ENCODE assay signal across 9 mouse cellular contexts in genomic region chr12:112490444-112490939, GRCm38 (mm10). TPM values are rescaled to one million over a fixed set of nuclear protein-coding genes. Genes with fewer than 3 reads are reported as not detected.
DNase-seq lines count a peak whose midpoint lies in the region; ATAC-seq and TF ChIP-seq lines count a peak whose summit lies in the region.
"Had no signal": no experiment of that assay in that cellular context is flagged by ENCODE, and none has a peak within 500 bp of the region (broad histone marks: within the 10 kb centered on the region; RNA-seq: fewer than 3 reads in every experiment).

No protein-coding gene starts in this region.

- DNase-seq in embryo, embryonic 10.5 days (ENCODE audit: low spot score) = peak; percentile 22
- DNase-seq in embryo, embryonic 10 days (ENCODE audit: low spot score) = no peak
- DNase-seq in fibroblast of lung, adult 2 months (ENCODE audit: low read depth) = peak; percentile 24
- no peak for DNase-seq in intestine, embryonic 14.5 days (ENCODE audit: low spot score)
- DNase-seq in lung, embryonic 14.5 days = peak; percentile 67
- DNase-seq in urinary bladder, postnatal 10 days (ENCODE audit: low spot score) = no peak
- DNase-seq in frontal cortex, postnatal 25 days (ENCODE audit: low spot score in 2 of 2) = no peak
- no peak for DNase-seq in frontal cortex, postnatal 36 days (ENCODE audit: low spot score in 2 of 2)

- peak; percentile 48 for TF ChIP-seq CTCF in lung, embryonic 14.5 days (IDR thresholded peaks at IDR 0.05; ENCODE audit: low read depth)

- no peaks in the 10 kb centered on the region for H3K36me3 ChIP-seq in intestine, embryonic 14.5 days (ENCODE audit: control insufficient read depth, insufficient read depth, low read length)
- no peaks in the 10 kb centered on the region for H3K36me3 ChIP-seq in lung, embryonic 14.5 days (ENCODE audit: insufficient read depth)
- H3K36me3 ChIP-seq: neural tube, embryonic 12.5 days had no signal

- H3K4me2 ChIP-seq in intestine, embryonic 14.5 days (ENCODE audit: low read length) = no peak overlapping the region
- no peak overlapping the region for H3K4me2 ChIP-seq in lung, embryonic 14.5 days
- H3K4me2 ChIP-seq: neural tube, embryonic 12.5 days had no signal

- no peak overlapping the region for H3K9ac ChIP-seq in intestine, embryonic 14.5 days (ENCODE audit: low read length)
- H3K9ac ChIP-seq in lung, embryonic 14.5 days = no peak overlapping the region
- H3K9ac ChIP-seq: neural tube, embryonic 12.5 days had no signal

- H3K9me3 ChIP-seq in intestine, embryonic 14.5 days (ENCODE audit: control insufficient read depth, low read length) = no peaks in the 10 kb centered on the region
- no peaks in the 10 kb centered on the region for H3K9me3 ChIP-seq in lung, embryonic 14.5 days (ENCODE audit: low read depth, low read length)
- H3K9me3 ChIP-seq: neural tube, embryonic 12.5 days had no signal

- H3K27me3 ChIP-seq in intestine, embryonic 14.5 days (replicated peaks; ENCODE audit: control insufficient read depth, insufficient read depth, low read length) = no peaks in the 10 kb centered on the region
- no peaks in the 10 kb centered on the region for H3K27me3 ChIP-seq in lung, embryonic 14.5 days (ENCODE audit: insufficient read depth, low read length)
- H3K27me3 ChIP-seq: neural tube, embryonic 12.5 days had no signal

- 8% methylated on average over 3 of the region's 3 CpGs for WGBS in intestine, embryonic 14.5 days
- WGBS in lung, embryonic 14.5 days = 10% methylated on average over 3 of the region's 3 CpGs

- no peak overlapping the region for H3K4me3 ChIP-seq in intestine, embryonic 14.5 days (ENCODE audit: low read depth, low read length)
- no peak overlapping the region for H3K4me3 ChIP-seq in lung, embryonic 14.5 days (ENCODE audit: low read depth, low read length)
- H3K4me3 ChIP-seq: neural tube, embryonic 12.5 days had no signal

- peak overlapping the region; percentile 24; the same call in 1 of the 2 replicates for H3K27ac ChIP-seq in intestine, embryonic 14.5 days (ENCODE audit: low read depth)
- peak overlapping the region; percentile 63; the same call in 1 of the 2 replicates for H3K27ac ChIP-seq in lung, embryonic 14.5 days (ENCODE audit: low read depth)
- H3K27ac ChIP-seq: neural tube, embryonic 12.5 days had no signal

- ATAC-seq in intestine, embryonic 14.5 days (replicated peaks; ENCODE audit: low FRiP score, low TSS enrichment, low read depth) = peak; percentile 73
- peak; percentile 61; the same call in 1 of the 2 replicates for ATAC-seq in lung, embryonic 14.5 days (ENCODE audit: insufficient read depth)

- peaks cover 19% of the 10 kb centered on the region for H3K4me1 ChIP-seq in intestine, embryonic 14.5 days (replicated peaks; ENCODE audit: control insufficient read depth, insufficient read depth, low read length)
- peaks cover 5% of the 10 kb centered on the region; the same call in 1 of the 2 replicates for H3K4me1 ChIP-seq in lung, embryonic 14.5 days (ENCODE audit: insufficient read depth)

RNA-seq across cellular contexts. Expression of gene A530016L24Rik, which starts 1.2 kb away (rescaled TPM):
- polyA plus RNA-seq in intestine, embryonic 14.5 days (2014; fragmentation: Nextera tagmentation; extraction: Ambion mirVana) = 0.41 and 0.60 TPM in 2 replicates
- polyA plus RNA-seq in lung, embryonic 14.5 days (2014; fragmentation: Nextera tagmentation; extraction: Ambion mirVana) = not detected in 2 replicates

RNA-seq across cellular contexts. Expression of gene Tmem179, which starts 26.1 kb away (rescaled TPM):
- polyA plus RNA-seq in intestine, embryonic 14.5 days (2014; fragmentation: Nextera tagmentation; extraction: Ambion mirVana) = 3.1 and 3.3 TPM in 2 replicates
- polyA plus RNA-seq in lung, embryonic 14.5 days (2014; fragmentation: Nextera tagmentation; extraction: Ambion mirVana) = 0.12 and 0.32 TPM in 2 replicates

Comparison
In these comparisons a context has a peak if more than half of its experiments do, and no peak if none do; other contexts are left out.
1. DNase-seq: peak in embryo, embryonic 10.5 days (single experiment), fibroblast of lung, adult 2 months (single experiment) and lung, embryonic 14.5 days (single experiment); none in embryo, embryonic 10 days (single experiment), intestine, embryonic 14.5 days (single experiment), urinary bladder, postnatal 10 days (single experiment), frontal cortex, postnatal 25 days (0 of 2) and frontal cortex, postnatal 36 days (0 of 2).